Mouse (Mus musculus): ENCODE measurements around the gene Eya3.

Eya3 gene

GRCm38 (mm10) chr4:132639191-132639713, 465 bp downstream of the Eya3 start:
- DNase-seq (ENCODE audit: extremely low read depth, low read depth): no peak

- DNase-seq (ENCODE audit: extremely low read depth, low read depth): no peak
Measured at GRCm38 (mm10) chr4:132647439-132647838, 8.7 kb downstream of the Eya3 start.

DNA sequence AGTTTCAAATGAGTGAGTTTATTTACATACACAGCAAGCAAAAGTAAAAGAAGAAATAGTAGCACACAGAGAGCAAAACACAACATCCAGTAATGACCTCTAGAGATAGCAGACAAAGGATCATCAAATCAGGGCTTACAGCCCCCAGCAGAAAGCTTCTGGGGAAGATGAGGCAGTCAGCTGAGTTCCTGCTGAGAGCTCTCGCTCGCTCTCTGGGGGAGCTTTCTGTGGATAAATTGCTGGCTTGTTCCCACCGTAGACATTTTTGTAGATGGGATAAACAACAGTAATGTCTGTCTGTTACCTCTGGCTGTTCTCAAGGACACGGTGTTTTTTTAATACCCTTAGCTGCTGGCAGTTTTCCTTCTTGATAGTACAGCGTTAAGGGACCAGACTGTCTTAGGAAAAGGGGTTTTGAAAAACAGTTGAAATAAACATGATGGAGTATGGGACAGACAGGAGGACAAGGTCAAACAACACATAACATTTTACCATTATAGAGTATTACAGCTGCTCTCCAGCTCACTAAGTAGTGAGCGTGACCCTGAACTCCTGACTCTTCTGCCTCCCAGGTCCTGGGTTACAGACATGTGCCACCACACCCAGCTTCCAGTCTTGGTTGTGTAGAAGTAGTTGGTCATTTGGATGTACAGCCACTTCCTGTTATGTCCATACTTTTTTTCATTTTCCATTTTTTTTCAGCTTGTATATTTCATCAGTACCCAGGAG, 10.6 kb downstream of the Eya3 start:
- DNase-seq (ENCODE audit: extremely low read depth, low read depth): no peak

DNA sequence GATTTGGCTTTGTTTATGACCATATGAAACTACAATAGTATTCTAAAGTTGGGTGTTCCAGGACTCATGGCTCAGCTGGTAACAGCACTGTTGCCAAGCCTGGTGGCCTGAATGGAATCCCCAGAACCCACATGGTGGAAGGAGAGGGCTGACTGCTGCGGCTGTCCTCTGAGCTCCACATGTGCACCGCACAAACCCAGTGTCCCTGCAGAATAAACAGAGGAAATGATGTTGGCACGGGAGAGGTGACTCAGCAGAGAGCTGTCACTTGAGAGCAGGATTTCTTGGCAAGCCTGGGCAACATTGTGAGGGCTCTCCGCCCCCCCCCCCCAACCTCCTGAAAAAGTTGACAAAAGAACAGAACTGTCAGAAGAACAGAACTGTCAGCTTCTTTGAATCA, 14.1 kb downstream of the Eya3 start:
- DNase-seq (ENCODE audit: extremely low read depth, low read depth): no peak

DNA sequence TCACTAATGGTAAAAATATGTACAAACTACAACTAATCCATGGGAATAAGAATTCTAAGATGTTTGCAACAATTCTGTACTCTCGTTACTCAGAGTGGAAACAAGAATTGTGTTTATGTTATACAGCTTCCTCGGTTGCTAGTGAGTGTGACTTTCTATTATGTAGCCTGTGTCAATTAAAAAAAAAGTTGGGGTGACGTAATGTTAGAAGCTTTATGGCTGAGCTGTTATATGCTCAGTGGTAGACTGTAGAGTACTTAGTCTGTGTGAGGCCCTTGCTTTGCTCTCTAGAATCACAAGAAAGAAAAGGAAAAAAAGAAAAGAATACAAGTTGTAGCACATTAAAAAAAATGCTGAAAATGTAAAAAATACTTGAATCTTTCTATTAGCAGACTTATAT, 15.0 kb downstream of the Eya3 start:
- no peak for DNase-seq (ENCODE audit: extremely low read depth, low read depth)

- no peak for DNase-seq (ENCODE audit: extremely low read depth, low read depth)
Measured at GRCm38 (mm10) chr4:132655290-132655689, 16.5 kb downstream of the Eya3 start.

DNA sequence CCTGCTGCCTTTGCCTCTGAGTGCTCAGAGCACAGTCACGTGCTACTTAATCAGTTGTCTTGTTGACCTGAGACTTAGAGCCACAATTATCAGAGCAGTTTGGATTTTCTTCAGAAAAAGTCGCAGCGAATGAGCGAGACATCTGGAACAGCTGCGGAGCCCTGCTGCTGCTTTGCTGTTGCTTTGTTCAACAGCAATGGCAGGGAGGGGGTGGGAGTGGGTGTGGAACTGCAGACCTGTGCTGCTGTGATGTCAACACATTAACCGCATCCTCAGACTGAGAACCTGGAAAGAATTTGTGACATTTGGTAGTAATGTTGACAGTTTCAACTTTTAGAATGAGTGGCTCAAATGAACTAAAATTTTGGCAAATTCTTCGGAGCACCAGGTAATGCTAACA, 20.3 kb downstream of the Eya3 start:
- DNase-seq (ENCODE audit: extremely low read depth, low read depth): no peak

DNA sequence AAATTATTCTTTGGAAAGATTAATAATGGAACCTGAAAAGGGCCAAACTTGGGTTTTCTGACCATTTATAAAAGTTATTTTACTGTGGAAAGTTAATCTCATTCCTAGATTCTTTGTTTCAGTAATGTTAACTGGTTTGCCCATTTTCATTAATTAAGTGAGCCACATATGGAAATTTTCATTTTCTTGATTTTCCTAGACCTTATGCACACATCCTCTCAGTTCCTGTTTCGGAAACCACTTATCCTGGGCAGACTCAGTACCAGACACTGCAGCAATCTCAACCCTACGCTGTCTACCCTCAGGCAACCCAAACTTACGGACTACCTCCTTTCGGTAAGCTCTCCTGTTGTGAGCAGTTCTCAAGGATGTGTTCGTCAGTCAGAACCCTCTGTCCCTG, 33.9 kb downstream of the Eya3 start:
- DNase-seq (ENCODE audit: extremely low read depth, low read depth): no peak

- no peak for DNase-seq (ENCODE audit: extremely low read depth, low read depth)
Measured at GRCm38 (mm10) chr4:132676771-132677539, 38.2 kb downstream of the Eya3 start.

GRCm38 (mm10) chr4:132689634-132690033, 50.8 kb downstream of the Eya3 start:
- no peak for DNase-seq (ENCODE audit: extremely low read depth, low read depth)

GRCm38 (mm10) chr4:132693366-132693765, 54.6 kb downstream of the Eya3 start:
- no peak for DNase-seq (ENCODE audit: extremely low read depth, low read depth)

DNA sequence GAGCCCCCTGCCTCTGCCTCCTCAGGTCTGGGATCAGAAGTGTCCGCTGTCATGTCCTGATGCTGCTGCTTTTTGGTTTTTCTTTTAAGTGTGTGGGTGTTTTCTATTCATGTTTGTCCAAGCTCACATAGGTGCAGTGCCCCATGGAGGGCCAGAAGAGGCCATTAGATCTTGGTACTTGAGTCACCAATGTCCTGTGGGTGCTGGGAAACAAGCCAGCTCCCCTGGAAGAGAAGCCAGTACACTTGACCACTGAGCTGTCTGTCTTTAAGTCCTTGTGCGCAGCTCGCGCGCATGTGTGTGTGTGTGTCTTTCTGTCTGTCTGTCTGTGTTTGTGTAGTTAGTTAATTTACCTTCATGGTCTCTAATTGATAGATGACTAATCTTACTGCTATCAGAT, 63.3 kb downstream of the Eya3 start:
- no peak for DNase-seq (ENCODE audit: extremely low read depth, low read depth)

GRCm38 (mm10) chr4:132706885-132707284, 68.1 kb downstream of the Eya3 start:
- DNase-seq (ENCODE audit: extremely low read depth, low read depth): no peak

GRCm38 (mm10) chr4:132713181-132713580, 74.4 kb downstream of the Eya3 start:
- DNase-seq (ENCODE audit: extremely low read depth, low read depth): no peak

DNA sequence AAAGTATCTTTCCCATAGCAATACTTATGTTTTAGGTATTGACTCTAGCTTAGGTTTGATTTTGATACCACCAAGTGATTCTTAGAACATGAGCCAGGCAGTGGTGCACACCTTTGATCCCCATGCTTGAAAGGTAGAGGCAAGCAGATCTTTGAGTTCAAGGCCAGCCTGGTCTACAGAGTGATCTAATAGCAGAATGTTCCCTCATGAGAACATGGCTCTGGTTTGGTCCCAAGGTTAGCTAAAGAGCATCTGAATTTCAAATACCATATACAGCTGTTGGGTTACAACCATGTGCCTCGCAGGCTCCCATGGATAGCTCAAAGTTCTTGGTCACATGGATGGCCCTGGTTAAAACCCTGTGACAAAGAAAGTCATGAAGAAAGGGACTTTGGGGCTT, 79.5 kb downstream of the Eya3 start:
- no peak for DNase-seq (ENCODE audit: extremely low read depth, low read depth)

DNA sequence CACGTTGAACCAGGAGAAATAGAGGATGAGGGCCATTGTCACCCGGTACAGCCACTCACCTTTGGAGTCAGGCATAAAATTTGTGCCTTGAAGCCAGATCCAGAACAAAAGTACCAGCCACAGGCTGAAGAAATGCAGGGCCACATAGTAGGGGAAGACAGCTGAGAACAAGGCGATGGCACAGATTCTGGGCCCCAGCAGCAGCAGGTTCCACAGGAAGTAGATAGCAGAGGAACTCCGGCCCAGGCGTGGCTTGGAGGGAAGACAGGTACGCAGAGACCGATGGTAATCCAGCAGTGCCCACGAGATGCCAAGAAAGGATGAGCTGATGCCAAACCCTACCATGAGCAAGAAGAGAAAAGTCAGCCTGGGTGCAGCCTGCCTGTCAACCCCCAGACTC, 89.4 kb downstream of the Eya3 start:
- no peak for DNase-seq (ENCODE audit: extremely low read depth, low read depth)

GRCm38 (mm10) chr4:132731616-132732015, 92.8 kb downstream of the Eya3 start:
- no peak for DNase-seq (ENCODE audit: extremely low read depth, low read depth)

DNA sequence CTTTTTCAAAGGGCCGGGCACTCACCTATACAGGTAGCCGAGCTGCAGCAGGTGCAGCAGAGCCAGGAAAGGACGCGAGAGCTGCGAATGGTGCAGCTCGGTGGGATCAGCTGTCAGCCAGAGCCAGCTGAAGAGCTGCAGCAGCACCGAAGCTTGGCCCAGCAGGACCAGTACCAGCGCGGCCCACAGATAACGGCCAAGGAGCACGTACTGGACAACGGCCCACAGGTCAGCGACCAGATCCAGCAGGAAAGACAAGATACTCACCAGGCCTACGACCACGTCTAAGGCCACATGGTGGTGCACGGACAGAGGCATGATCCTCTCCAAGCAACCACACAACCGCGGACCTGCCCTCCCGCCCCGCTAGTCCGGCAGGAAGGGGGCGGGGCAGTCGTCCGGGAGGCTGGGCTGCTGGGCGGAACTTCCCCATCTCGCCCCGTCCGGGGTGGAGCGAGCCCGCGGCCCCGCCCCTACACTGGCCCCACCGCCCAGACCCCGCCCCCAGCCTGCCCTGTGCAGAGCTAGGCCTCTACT, 93.4 kb downstream of the Eya3 start, which contains the start of gene Xkr8:
Xkr8 (minus strand) TSS at position 399 of the 537 bp plus-strand sequence.
- DNase-seq (ENCODE audit: extremely low read depth, low read depth): no peak

DNA sequence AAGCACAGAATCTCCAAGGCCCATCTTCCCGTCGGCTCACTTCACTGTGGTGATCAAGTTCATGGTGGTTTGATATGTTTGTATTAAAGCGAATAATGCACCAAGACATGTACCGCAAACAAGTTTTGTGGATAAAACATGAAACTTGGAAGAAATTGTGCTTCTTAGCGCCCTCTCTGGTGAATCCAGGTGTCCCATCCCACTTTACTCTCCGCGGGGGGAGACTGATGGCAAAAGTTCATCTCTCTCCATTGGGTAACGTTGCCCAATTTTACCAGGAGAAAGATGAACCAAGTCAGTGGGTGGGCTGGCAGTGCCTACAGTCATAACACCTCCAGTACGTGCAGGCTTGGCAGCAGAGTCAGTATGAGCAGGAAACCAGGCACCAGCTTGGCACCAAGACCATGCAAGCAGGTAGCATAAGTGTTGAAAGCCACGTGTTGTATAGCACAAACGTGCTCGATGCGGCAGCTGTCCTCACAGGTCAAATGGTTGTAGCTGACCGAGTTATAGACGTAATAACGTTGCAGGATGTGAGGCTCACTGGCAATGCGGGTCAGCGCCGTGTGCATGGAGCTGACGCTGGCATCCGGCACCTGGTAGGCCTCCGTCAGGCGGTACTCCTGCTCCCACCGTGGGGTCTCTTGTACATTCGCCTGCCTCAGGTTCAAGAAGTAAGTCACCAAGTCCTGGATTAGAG, 94.4 kb downstream of the Eya3 start:
- DNase-seq (ENCODE audit: extremely low read depth, low read depth): no peak

DNA sequence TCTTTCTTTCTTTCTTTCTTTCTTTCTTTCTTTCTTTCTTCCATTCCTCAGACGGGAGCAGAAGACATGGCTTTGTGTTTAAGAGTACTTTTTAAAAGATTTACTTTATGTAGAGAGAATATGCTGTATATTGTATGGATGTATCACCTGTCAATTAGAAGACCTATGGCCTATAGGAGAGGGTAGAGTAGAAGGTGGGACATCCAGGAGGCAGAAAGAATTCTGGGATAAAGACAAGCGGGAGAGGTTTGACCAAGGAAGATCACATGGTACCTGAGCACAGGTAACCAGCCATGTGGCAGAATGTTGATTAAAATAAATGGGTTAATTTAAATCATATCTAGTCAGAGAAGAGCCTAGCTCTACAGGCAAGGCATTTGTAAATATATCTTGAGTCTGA, 96.0 kb downstream of the Eya3 start:
- DNase-seq (ENCODE audit: extremely low read depth, low read depth): no peak

- DNase-seq (ENCODE audit: extremely low read depth, low read depth): no peak
Measured at GRCm38 (mm10) chr4:132735389-132735788, 96.6 kb downstream of the Eya3 start.

DNA sequence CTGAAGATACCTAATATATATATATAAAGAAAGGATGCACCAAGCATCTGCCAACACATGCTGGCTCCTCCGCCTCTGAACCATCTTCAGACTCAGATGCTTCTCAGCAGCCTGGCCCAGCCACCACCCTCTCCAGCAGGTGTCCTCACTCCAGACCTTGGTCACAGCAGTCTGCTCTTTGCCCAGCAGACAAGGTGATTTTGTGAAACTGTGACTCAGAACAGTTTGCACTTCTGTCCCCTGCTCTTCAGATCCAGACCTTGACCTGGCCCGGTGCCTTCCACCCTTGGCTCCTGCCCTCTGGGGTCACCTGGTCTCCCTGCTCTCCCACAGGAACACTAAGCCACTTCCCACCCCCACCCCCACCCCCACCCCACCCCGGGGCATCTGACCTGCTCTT, 97.1 kb downstream of the Eya3 start:
- DNase-seq (ENCODE audit: extremely low read depth, low read depth): no peak
